In the genomic region with DNA sequence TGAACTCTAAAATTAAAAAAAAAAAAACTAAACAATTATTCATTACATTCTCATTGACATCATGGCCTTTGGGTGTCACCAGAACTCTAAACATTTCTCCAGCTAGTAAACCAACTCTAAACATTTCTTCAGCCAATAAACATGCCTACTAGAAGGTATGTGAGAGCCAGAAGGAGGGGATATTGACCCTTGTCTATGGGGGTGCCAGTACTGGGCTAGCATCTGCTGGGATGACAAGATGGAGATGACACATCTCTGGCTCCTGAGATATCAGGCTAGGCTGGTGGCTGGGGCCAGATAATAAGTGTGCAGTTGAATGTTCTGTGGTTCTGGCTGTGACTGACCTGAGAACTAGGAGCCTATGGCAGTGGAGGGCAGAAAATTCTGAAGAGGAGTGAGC, we compare ENCODE assay signal across 15 mouse cellular contexts.
"Had no signal": no experiment of that assay in that cellular context is flagged by ENCODE, and none has a peak within 500 bp of the region (broad histone marks: within the 10 kb centered on the region; RNA-seq: fewer than 3 reads in every experiment).

No protein-coding gene starts in this region.

- H3K4me3 ChIP-seq: limb, embryonic 15.5 days; liver, embryonic 12.5 days; megakaryocyte, embryonic 14.5 days; midbrain, embryonic 13.5 days; midbrain, embryonic 15.5 days; neural tube, embryonic 12.5 days; stomach, embryonic 15.5 days had no signal

- H3K9me3 ChIP-seq: limb, embryonic 15.5 days; liver, embryonic 12.5 days; midbrain, embryonic 13.5 days; midbrain, embryonic 15.5 days; stomach, embryonic 15.5 days had no signal

- H3K9ac ChIP-seq: limb, embryonic 15.5 days; liver, embryonic 12.5 days; liver, embryonic 14.5 days; midbrain, embryonic 13.5 days; midbrain, embryonic 15.5 days; neural tube, embryonic 12.5 days; stomach, embryonic 15.5 days had no signal

- DNase-seq: right cerebral cortex, postnatal 14 days; thymus, adult 2 months; thymus, postnatal 25 days; thymus, postnatal 4 days had no signal

- H3K4me2 ChIP-seq: limb, embryonic 15.5 days; liver, embryonic 12.5 days; midbrain, embryonic 11.5 days; midbrain, embryonic 13.5 days; midbrain, embryonic 15.5 days; neural tube, embryonic 12.5 days; stomach, embryonic 15.5 days had no signal

- H3K27ac ChIP-seq: limb, embryonic 15.5 days; liver, embryonic 12.5 days; liver, embryonic 14.5 days; macrophage; midbrain, embryonic 13.5 days; midbrain, embryonic 15.5 days; neural tube, embryonic 12.5 days; stomach, embryonic 15.5 days; stomach, postnatal 0 days had no signal

- H3K4me1 ChIP-seq: limb, embryonic 15.5 days; liver, embryonic 12.5 days; megakaryocyte, embryonic 14.5 days; midbrain, embryonic 13.5 days; midbrain, embryonic 15.5 days; neural tube, embryonic 12.5 days; stomach, embryonic 15.5 days had no signal

- H3K36me3 ChIP-seq: limb, embryonic 15.5 days; liver, embryonic 12.5 days; midbrain, embryonic 13.5 days; midbrain, embryonic 15.5 days; neural tube, embryonic 12.5 days; stomach, embryonic 15.5 days had no signal

- H3K27me3 ChIP-seq: limb, embryonic 15.5 days; liver, embryonic 12.5 days; megakaryocyte, embryonic 14.5 days; midbrain, embryonic 13.5 days; midbrain, embryonic 15.5 days; neural tube, embryonic 12.5 days; stomach, embryonic 15.5 days had no signal

- ATAC-seq: liver, embryonic 12.5 days; midbrain, embryonic 13.5 days; midbrain, embryonic 15.5 days had no signal
